Comparison of ENCODE assay signal across 7 mouse cellular contexts in genomic region chr3:50438081-50438480, GRCm38 (mm10). TPM values are rescaled to one million over a fixed set of nuclear protein-coding genes. Genes with fewer than 3 reads are reported as not detected.
DNase-seq lines count a peak whose midpoint lies in the region; ATAC-seq and TF ChIP-seq lines count a peak whose summit lies in the region.
"Not testable (repeated sequence)": the region's sequence is repeated elsewhere in the genome, so short reads cannot be mapped to it uniquely, and the experiment has no call there.

No protein-coding gene starts in this region.

- not testable (repeated sequence) for H3K27me3 ChIP-seq in G1E (ENCODE audit: insufficient read depth, low read length); lung, postnatal 0 days (replicated peaks; ENCODE audit: insufficient read depth, low read length); midbrain, postnatal 0 days (ENCODE audit: insufficient read depth, low read length)

- WGBS in lung, postnatal 0 days: 39% methylated on average over 2 of the region's 2 CpGs
- WGBS in midbrain, postnatal 0 days: 46% methylated on average over 2 of the region's 2 CpGs

- TF ChIP-seq EP300 in lung, postnatal 0 days (IDR thresholded peaks at IDR 0.05): peak; percentile 72

- not testable (repeated sequence) for H3K9ac ChIP-seq in lung, postnatal 0 days (replicated peaks; ENCODE audit: low read depth); midbrain, postnatal 0 days (replicated peaks; ENCODE audit: low read length, poor library complexity, severe bottlenecking)

- not testable (repeated sequence) for H3K4me2 ChIP-seq in lung, postnatal 0 days (replicated peaks; ENCODE audit: low read depth, low read length); midbrain, postnatal 0 days (ENCODE audit: low read depth, low read length, poor library complexity, severe bottlenecking)

- H3K4me3 ChIP-seq in G1E (ENCODE audit: low read depth, low read length); embryonic fibroblast, embryonic 13.5 days (ENCODE audit: insufficient read depth, low read length); layer of hippocampus, adult 2 months; lung, postnatal 0 days (ENCODE audit: low read depth, low read length); midbrain, postnatal 0 days (ENCODE audit: low read depth, low read length): not testable (repeated sequence)

- not testable (repeated sequence) for DNase-seq in G1E (ENCODE audit: low spot score); layer of hippocampus, adult 2 months (ENCODE audit: low spot score in 2 of 2)
- peak; percentile 5 for DNase-seq in adrenal gland, adult 2 months
- peak; percentile 32 for DNase-seq in lung, postnatal 0 days (ENCODE audit: low spot score)
- DNase-seq in midbrain, postnatal 0 days (ENCODE audit: low spot score): peak; percentile 21

- not testable (repeated sequence) for H3K4me1 ChIP-seq in G1E (ENCODE audit: insufficient read depth, low read depth, low read length); embryonic fibroblast, embryonic 13.5 days (ENCODE audit: control insufficient read depth, insufficient read depth, low read length); lung, postnatal 0 days (ENCODE audit: insufficient read depth, low read depth, low read length); midbrain, postnatal 0 days (ENCODE audit: insufficient read depth, low read length)

- TF ChIP-seq POLR2A in embryonic fibroblast, embryonic 13.5 days (IDR thresholded peaks at IDR 0.05; ENCODE audit: low read depth, low read length): not testable (repeated sequence)

- TF ChIP-seq CTCF in G1E (IDR thresholded peaks at IDR 0.05; ENCODE audit: low read depth, low read length); embryonic fibroblast, embryonic 13.5 days (IDR thresholded peaks at IDR 0.05; ENCODE audit: borderline replicate concordance, insufficient read depth, low read length); layer of hippocampus, adult 2 months (conservative IDR thresholded peaks at IDR 0.05); lung, postnatal 0 days (IDR thresholded peaks at IDR 0.05); midbrain, postnatal 0 days (IDR thresholded peaks at IDR 0.05): not testable (repeated sequence)

- H3K9me3 ChIP-seq in G1E (replicated peaks); lung, postnatal 0 days (ENCODE audit: low read length); midbrain, postnatal 0 days (ENCODE audit: low read length): not testable (repeated sequence)

- not testable (repeated sequence) for H3K36me3 ChIP-seq in G1E (replicated peaks); lung, postnatal 0 days (ENCODE audit: insufficient read depth, low read length); midbrain, postnatal 0 days (ENCODE audit: insufficient read depth, low read length)

- H3K27ac ChIP-seq in embryonic fibroblast, embryonic 13.5 days (ENCODE audit: insufficient read depth, low read length): peak overlapping the region; percentile 52
- peak overlapping the region; percentile 89 for H3K27ac ChIP-seq in layer of hippocampus, adult 2 months
- not testable (repeated sequence) for H3K27ac ChIP-seq in lung, postnatal 0 days (ENCODE audit: low read length); midbrain, postnatal 0 days (ENCODE audit: low read depth, low read length)

- ATAC-seq in G1E (ENCODE audit: extremely low read depth, insufficient number of reproducible peaks, low FRiP score, poor library complexity, severe bottlenecking): peak; percentile 32; the same call in 1 of the 2 replicates
- peak; percentile 78 for ATAC-seq in granulocyte monocyte progenitor cell, adult 5-6 weeks (replicated peaks; ENCODE audit: poor library complexity, severe bottlenecking)
- ATAC-seq in lung, postnatal 0 days: peak; percentile 61
- ATAC-seq in midbrain, postnatal 0 days (ENCODE audit: low FRiP score): not testable (repeated sequence)

RNA-seq across cellular contexts. Expression of gene Slc7a11, which starts 5.3 kb away (rescaled TPM):
- total RNA-seq in G1E (2014; fragmentation: Nextera tagmentation): 0.38 and 0.44 TPM in 2 replicates
- total RNA-seq in G1E (2017): 0.87 and 0.98 TPM in 2 replicates
- 0.03 and 0.04 TPM in 2 replicates for polyA plus RNA-seq in G1E (2012)
- 1 to 10 TPM in 1 of 2 experiments, under 1 TPM in 1; 0.28 to 1.3 TPM for total RNA-seq in adrenal gland, adult 2 months (2021)
- 0.77 TPM in 1 of 2 replicates, not detected in the other for polyA plus RNA-seq in adrenal gland, adult 2 months (2012; rRNA removed)
- polyA plus RNA-seq in embryonic fibroblast, embryonic 13.5 days (2011; ENCODE audit: insufficient read length, low read depth, missing spikeins): 6.4 and 11.2 TPM in 2 replicates
- 0.49 TPM in 1 of 2 replicates, not detected in the other for total RNA-seq in granulocyte monocyte progenitor cell, adult 5-6 weeks (2014; fragmentation: Nextera tagmentation)
- 1.5 and 2.4 TPM in 2 replicates for total RNA-seq in granulocyte monocyte progenitor cell, adult 5-6 weeks (2017)
- total RNA-seq in layer of hippocampus, adult 2 months (2021): 10 to 100 TPM; 24.3 to 28.9 TPM
- polyA plus RNA-seq in lung, postnatal 0 days (2015; fragmentation: Nextera tagmentation; extraction: Ambion mirVana): 0.13 and 0.87 TPM in 2 replicates
- 21.7 and 26.0 TPM in 2 replicates for total RNA-seq in midbrain, postnatal 0 days (2014; rRNA removed)
- 3.3 and 3.9 TPM in 2 replicates for polyA plus RNA-seq in midbrain, postnatal 0 days (2015; fragmentation: Nextera tagmentation; extraction: Ambion mirVana)
